Mouse (Mus musculus) heart, embryonic 15.5 days (tissue): Measurements from ENCODE around the gene Osbp. TPM values are rescaled to one million over a fixed set of nuclear protein-coding genes. Genes with fewer than 3 reads are reported as not detected.

Experiments used
- microRNA-seq: library from miRNA; unstranded; fragments of <30 nt; microRNA quantifications from one replicate; pipeline ENCODE4, GENCODE M21; 2016
- polyA plus RNA-seq: library from polyadenylated mRNA; unstranded; fragments of >200 nt; fragmentation: Nextera tagmentation; extraction: Ambion mirVana; gene quantifications from 2 replicates; pipeline ENCODE4 v1.2.1, GENCODE M21; 2015

The Osbp gene
- polyA plus RNA-seq, 1 experiment from 2014 or later, result 4.3 TPM

Small RNAs within 50 kb of the gene (microRNA-seq; reads per million reads assigned to microRNA genes)
- 7.4 reads per million, percentile 22 among the genes with 10 or more reads in this experiment for gene Mir6994

Other genes with a start within 250 kb of the Osbp start
- gene Gif, start 218.4 kb upstream of the Osbp start, polyA plus RNA-seq, result not detected in 2 replicates
- gene Mrpl16, start 195.6 kb upstream of the Osbp start, polyA plus RNA-seq, result 59.4 and 66.6 TPM in 2 replicates
- gene Stx3, start 146.5 kb upstream of the Osbp start, polyA plus RNA-seq, result 4.3 and 5.9 TPM in 2 replicates
- gene Olfr1417, start 126.7 kb upstream of the Osbp start, polyA plus RNA-seq, result not detected in 2 replicates
- not detected in 2 replicates for gene Olfr1418, start 104.9 kb upstream of the Osbp start, polyA plus RNA-seq
- not detected in 2 replicates for gene Olfr1419, start 90.8 kb upstream of the Osbp start, polyA plus RNA-seq
- 0.05 and 0.28 TPM in 2 replicates for gene Olfr1420, start 79.4 kb upstream of the Osbp start, polyA plus RNA-seq
- gene Patl1, start 53.5 kb upstream of the Osbp start, polyA plus RNA-seq, result 17.2 and 17.3 TPM in 2 replicates
- gene Olfr1423, start 75.4 kb downstream of the Osbp start, polyA plus RNA-seq, result 0.03 TPM in 1 of 2 replicates, not detected in the other
- not detected in 2 replicates for gene Olfr1424, start 96.7 kb downstream of the Osbp start, polyA plus RNA-seq
- not detected in 2 replicates for gene Olfr1425, start 111.8 kb downstream of the Osbp start, polyA plus RNA-seq
- gene Olfr1426, start 126.1 kb downstream of the Osbp start, polyA plus RNA-seq, result not detected in 2 replicates
- not detected in 2 replicates for gene Olfr1427, start 137.4 kb downstream of the Osbp start, polyA plus RNA-seq
- not detected in 2 replicates for gene Olfr1428, start 150.0 kb downstream of the Osbp start, polyA plus RNA-seq
- not detected in 2 replicates for gene Olfr76, start 157.3 kb downstream of the Osbp start, polyA plus RNA-seq
- gene Olfr1555-ps1, start 204.2 kb downstream of the Osbp start, polyA plus RNA-seq, result not detected in 2 replicates
- gene Olfr1431, start 234.7 kb downstream of the Osbp start, polyA plus RNA-seq, result not detected in 2 replicates